Mouse (Mus musculus) ES-E14 (cell line): Measurements from ENCODE around the gene Mkln1. TPM values are rescaled to one million over a fixed set of nuclear protein-coding genes. Genes with fewer than 3 reads are reported as not detected.

ENCODE experiments used
- DNase-seq: peaks from one replicate; pipeline ENCODE4 v3.0.0-alpha.2; 2013; ENCODE audit warnings: low read depth, low spot score
- H3K27ac ChIP-seq: 2 replicates; pipeline ENCODE4 v1.5.1; 2012; ENCODE audit warnings: low read depth, mild to moderate bottlenecking, low read length, moderate library complexity, mixed read lengths; ENCODE audit not compliant: poor library complexity, insufficient read depth, severe bottlenecking
- H3K36me3 ChIP-seq: 2 replicates; pipeline ENCODE4 v1.6.1; 2012; ENCODE audit warnings: mild to moderate bottlenecking, low read length, moderate library complexity, mixed read lengths; ENCODE audit not compliant: control insufficient read depth, poor library complexity, insufficient read depth, severe bottlenecking
- H3K4me1 ChIP-seq, 2 experiments: fragments of 150-350 bp in 1 of 2; sonication (generic) in 1 of 2; 2 replicates each; pipeline ENCODE4 v1.6.1; 2012; ENCODE audit warnings: low read length in 2 of 2, mild to moderate bottlenecking in 1 of 2, mixed read lengths in 1 of 2; ENCODE audit not compliant: control insufficient read depth in 2 of 2, insufficient read depth in 2 of 2, poor library complexity in 1 of 2
- H3K4me3 ChIP-seq, 2 experiments: fragments of 150-350 bp in 1 of 2; sonication (generic) in 1 of 2; 2 replicates each; pipeline ENCODE4 v1.5.1; 2012; ENCODE audit warnings: low read length in 2 of 2, low read depth in 1 of 2, mild to moderate bottlenecking in 1 of 2, mixed read lengths in 1 of 2; ENCODE audit not compliant: insufficient read depth in 1 of 2, poor library complexity in 1 of 2, severe bottlenecking in 1 of 2
- H3K9ac ChIP-seq: 2 replicates; pipeline ENCODE4 v1.6.1; 2012; ENCODE audit warnings: low read depth, mild to moderate bottlenecking, low read length, mixed read lengths; ENCODE audit not compliant: poor library complexity, insufficient read depth, severe bottlenecking
- H3K9me3 ChIP-seq: fragments of 150-350 bp; sonication (generic); 2 replicates; pipeline ENCODE4 v1.6.1; 2012; ENCODE audit warnings: low read depth, mild to moderate bottlenecking, low read length; ENCODE audit not compliant: control insufficient read depth, insufficient read depth
- CHD2 ChIP-seq: IDR thresholded peaks from 2 replicates; pipeline ENCODE4 v1.6.1; 2014; ENCODE audit warnings: mild to moderate bottlenecking, low read depth, low read length, inconsistent platforms
- HCFC1 ChIP-seq: IDR thresholded peaks from 2 replicates; pipeline ENCODE4 v1.6.1; 2012; ENCODE audit warnings: low read length, inconsistent platforms, borderline replicate concordance; ENCODE audit not compliant: insufficient read depth
- MAFK ChIP-seq: IDR thresholded peaks from 2 replicates; pipeline ENCODE4 v1.6.1; 2014; ENCODE audit warnings: mild to moderate bottlenecking, low read depth, low read length, inconsistent platforms; ENCODE audit not compliant: insufficient read depth
- ZC3H11A ChIP-seq: IDR thresholded peaks from 2 replicates; pipeline ENCODE4 v1.6.1; 2012; ENCODE audit warnings: low read depth, mild to moderate bottlenecking, inconsistent platforms, low read length, borderline replicate concordance
- ZNF384 ChIP-seq: IDR thresholded peaks from 2 replicates; pipeline ENCODE4 v1.6.1; 2012; ENCODE audit warnings: low read depth, low read length, inconsistent platforms
- in situ Hi-C, 2 experiments: fragments of 600-800 bp; cut with MboI; formaldehyde crosslinking; loops; one replicate each; pipeline ENCODE4 v1.15.1; 2025; ENCODE audit warnings: low sequenced_read_pairs in 2 of 2, inconsistent platforms in 1 of 2; ENCODE audit not compliant: unreplicated experiment in 2 of 2
- total RNA-seq: library from RNA; depleted of rRNA; stranded (reverse); fragments of 300-350 nt; gene quantifications from 2 replicates; pipeline ENCODE4 v1.2.3, GENCODE M21; 2012

Gene Mkln1
- total RNA-seq, 1 experiment, result 78.0 TPM

DNA sequence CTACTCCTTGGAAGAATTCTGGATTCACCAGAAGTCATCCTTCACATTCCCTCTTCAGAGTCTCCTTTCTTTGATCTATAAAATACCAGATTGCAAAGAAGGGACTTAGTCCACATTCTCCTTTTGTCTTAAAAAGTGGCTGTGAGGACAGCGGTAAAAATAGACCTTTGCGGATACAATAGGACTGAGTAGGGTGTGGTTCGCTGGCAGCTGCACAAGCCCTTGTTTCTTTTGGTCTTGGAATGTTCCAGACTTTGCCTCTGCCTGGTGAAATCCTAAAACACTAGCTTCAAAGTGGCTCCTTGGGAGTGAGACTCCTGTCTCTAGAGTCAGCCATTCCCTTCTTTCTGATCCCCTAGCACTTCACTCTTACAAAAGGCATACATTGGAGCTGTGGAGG is 27.4 kb upstream of the Mkln1 start:
- in situ Hi-C loops, result no loop called here
- no peak overlapping the region for H3K9ac ChIP-seq
- H3K4me3 ChIP-seq, result peak overlapping the region in 1 of 2 experiments; percentile 51; a peak in 2 of 4 replicates
- TF ChIP-seq ZNF384 (no peak), CHD2 (peak; percentile 37; the same call in 1 of the 2 replicates)
- H3K27ac ChIP-seq, result no peak overlapping the region; the same call in 1 of the 2 replicates
- DNase-seq, result no peak
- H3K9me3 ChIP-seq, result no peaks in the 10 kb centered on the region
- H3K36me3 ChIP-seq, result no peaks in the 10 kb centered on the region
- peaks cover 19 to 31% of the 10 kb centered on the region in 2 experiments for H3K4me1 ChIP-seq

DNA sequence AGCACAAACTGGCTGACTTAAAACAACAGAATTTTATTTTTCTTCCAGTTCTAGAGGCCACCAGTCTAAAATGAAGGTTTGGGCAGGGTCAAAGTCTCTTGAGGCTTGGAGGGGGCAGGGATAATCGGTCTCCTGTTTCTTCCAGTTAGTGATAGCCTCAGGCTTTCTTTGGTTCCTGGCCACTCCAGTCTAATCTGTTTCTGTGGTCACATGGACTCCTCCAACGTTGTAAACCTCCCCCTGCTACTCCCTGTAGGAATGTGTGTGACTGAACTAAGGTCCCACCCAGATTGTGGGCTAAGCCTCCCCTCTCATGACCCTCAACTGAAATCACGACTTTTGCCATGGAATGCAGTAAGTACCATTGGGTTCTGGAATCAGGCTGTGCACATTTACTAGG is 25.9 kb upstream of the Mkln1 start:
- Histone ChIP-seq H3K4me1 (peaks cover 19 to 31% of the 10 kb centered on the region in 2 experiments), H3K4me3 (no peak overlapping the region), H3K9ac (no peak overlapping the region), H3K27ac (no peak overlapping the region), H3K9me3 (no peaks in the 10 kb centered on the region), H3K36me3 (no peaks in the 10 kb centered on the region)
- in situ Hi-C loops, result no loop called here
- no peak for DNase-seq
- TF ChIP-seq ZNF384, result no peak
- no peak for TF ChIP-seq CHD2
- TF ChIP-seq ZC3H11A, result no peak
- TF ChIP-seq HCFC1, result no peak
- TF ChIP-seq MAFK, result no peak

DNA sequence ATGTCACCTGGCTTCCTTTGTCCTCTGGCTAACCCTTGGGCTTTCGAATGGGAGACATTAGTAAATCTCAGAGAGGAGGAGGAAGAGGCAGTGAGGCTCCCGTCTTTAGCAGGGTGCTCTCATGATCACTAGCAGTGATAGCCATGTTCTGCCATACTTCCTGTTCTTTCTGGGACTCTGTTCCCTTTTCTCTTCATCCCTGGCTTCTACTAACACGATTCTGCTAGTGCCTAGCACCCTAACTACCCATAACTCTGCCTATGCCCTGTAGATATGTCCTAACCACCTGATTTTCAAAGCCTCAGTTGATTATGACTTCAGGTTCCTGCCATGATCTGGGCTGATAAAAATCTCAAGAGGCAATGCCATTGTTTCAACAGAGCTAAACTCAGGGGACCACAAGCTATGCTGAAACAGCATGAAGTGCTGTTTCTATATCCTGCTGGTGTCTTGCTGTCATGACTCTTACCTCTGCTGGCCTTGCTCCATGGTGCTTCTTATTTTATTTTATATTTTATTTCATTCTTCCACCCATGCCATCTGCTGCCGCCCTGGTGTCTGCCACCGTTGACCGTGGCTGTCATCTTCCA is 25.4 kb upstream of the Mkln1 start:
- Histone ChIP-seq H3K4me3 (no peak overlapping the region), H3K4me1 (peaks cover 19 to 29% of the 10 kb centered on the region in 2 experiments), H3K27ac (no peak overlapping the region), H3K9me3 (no peaks in the 10 kb centered on the region), H3K9ac (no peak overlapping the region), H3K36me3 (no peaks in the 10 kb centered on the region)
- no peak for DNase-seq
- in situ Hi-C loops, result no loop called here
- TF ChIP-seq MAFK (no peak), ZNF384 (no peak), ZC3H11A (no peak), CHD2 (no peak), HCFC1 (no peak)

DNA sequence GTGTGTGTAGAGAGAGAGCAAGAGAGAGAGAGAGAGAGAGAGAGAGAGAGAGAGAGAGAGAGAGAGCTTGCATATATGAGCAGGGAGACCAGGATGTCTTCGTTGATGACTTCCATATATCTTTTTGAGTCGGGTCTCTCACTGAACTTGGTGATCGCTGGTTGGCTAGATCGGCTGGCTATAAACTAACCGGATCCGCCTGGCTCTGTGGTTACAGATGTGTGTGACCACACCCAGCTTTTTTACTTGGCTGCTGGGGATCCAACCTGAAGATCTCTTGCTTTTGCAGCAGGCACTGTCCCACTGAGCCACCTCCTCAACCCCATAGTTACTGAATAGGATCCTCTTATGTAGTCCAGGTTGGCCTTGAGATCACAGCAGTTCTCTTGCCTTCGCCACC is 15.5 kb upstream of the Mkln1 start:
- in situ Hi-C loops, result no loop called here
- Histone ChIP-seq H3K9ac (no peak overlapping the region), H3K4me1 (peaks cover 0 to 2% of the 10 kb centered on the region in 2 experiments; a peak in 1 of 4 replicates)

DNA sequence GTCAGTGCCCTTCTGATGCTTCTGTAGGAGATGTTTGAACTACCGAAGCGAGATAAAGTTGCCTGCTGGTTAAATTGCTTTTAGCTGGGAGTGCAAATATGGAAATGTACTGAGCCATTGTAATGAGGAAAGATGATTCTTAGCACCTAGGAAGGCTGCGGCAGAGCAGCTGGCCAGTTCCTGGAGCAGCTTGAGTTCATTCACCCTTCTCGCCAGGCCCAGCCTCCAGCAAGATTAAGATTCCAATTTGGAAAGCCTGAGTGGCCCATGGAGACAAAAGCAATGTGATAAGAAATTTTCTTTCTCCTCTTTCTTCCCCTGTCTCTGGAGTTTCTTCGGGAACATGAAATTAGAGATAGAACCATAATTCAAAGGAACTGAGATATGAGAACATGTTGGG is 13.7 kb upstream of the Mkln1 start:
- Histone ChIP-seq H3K4me3 (no peak overlapping the region), H3K27ac (no peak overlapping the region), H3K36me3 (no peaks in the 10 kb centered on the region), H3K9ac (no peak overlapping the region), H3K9me3 (no peaks in the 10 kb centered on the region), H3K4me1 (peaks cover 0 to 2% of the 10 kb centered on the region in 2 experiments; a peak in 1 of 4 replicates)
- DNase-seq, result no peak
- in situ Hi-C loops, result no loop called here
- no peak for TF ChIP-seq ZC3H11A
- TF ChIP-seq CHD2, result no peak
- TF ChIP-seq HCFC1, result no peak
- TF ChIP-seq MAFK, result no peak
- no peak for TF ChIP-seq ZNF384

More for the DNA sequence above, 15.5 kb upstream of the Mkln1 start:
- no peak for TF ChIP-seq ZNF384
- TF ChIP-seq HCFC1, result no peak
- no peak for TF ChIP-seq MAFK
- no peak for TF ChIP-seq CHD2
- no peak for TF ChIP-seq ZC3H11A
- H3K27ac ChIP-seq, result no peak overlapping the region
- no peak for DNase-seq
- H3K9me3 ChIP-seq, result no peaks in the 10 kb centered on the region
- no peaks in the 10 kb centered on the region for H3K36me3 ChIP-seq
- H3K4me3 ChIP-seq, result no peak overlapping the region
